Mouse (Mus musculus) A20 (cell line): ENCODE results near the gene Spata13.

Source experiments
- DNase-seq: peaks from one replicate; pipeline ENCODE4 v3.0.0-alpha.2; 2011; ENCODE audit warnings: low read depth, low spot score

Spata13 gene

DNA sequence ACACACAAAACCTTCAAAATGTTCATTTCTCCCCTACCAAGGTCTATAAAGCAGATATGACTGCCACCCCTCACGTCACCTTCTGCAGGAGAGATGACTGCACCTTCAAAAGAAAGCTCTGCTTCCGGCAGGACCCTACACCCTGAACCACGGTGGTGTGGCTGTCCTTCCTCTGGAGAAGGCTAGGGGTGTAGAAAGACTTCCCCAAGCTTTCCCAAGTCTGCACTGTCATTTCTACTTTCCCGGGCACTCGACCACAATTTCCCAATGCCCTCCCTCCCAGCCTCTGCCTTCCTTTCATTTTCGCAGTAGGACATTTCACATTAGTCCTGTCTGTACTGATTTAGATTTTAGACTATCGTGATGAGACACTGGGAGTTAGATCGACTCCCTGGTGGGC, 149.4 kb downstream of the Spata13 start:
- DNase-seq: peak; percentile 33

DNA sequence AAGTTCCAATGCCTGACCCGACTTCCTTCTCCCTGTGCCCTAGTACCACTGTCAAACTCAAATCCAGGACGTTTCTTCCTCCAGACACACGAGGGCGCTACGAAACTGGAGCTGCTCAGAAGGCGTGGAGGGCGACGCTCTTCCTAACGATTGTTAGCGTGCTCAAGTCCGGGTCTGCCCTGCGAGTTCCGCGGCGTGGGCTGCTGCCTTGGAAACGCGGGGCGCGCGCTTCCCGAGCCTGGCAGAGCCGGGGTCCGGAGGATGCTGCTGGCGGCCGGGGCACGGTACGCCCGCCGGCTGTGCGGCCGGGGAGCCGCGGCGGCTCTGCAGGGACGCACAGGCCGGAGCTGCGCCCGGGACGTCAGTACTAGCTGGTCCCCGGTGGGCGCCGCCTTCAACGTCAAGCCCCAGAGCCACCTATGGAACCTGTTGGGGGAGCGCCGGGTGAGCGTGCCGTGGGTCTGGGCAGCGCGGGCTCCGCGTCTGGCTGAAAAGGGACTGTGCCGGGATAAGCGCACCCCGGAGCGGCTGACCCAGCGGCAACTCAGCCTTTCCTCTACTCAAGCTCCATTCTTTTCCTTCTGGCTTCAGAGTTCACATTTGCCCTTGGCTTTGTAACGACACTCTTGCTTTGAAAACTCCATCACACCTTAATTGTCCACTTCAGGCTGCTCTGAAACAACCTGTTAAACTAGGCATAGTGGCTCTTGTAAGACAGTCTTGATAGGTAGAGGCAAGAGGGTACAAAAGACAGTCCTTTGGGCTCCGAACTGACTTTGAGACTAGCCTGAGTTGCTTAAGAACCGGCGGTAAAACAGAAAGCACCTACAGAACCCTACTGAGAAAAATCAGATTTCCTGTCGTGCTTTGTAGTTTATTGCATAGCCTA, 150.9 kb downstream of the Spata13 start, which contains the start of gene Mipep:
Mipep (plus strand) TSS at position 147 of the 889 bp plus-strand sequence.
- DNase-seq: peak; percentile 94

DNA sequence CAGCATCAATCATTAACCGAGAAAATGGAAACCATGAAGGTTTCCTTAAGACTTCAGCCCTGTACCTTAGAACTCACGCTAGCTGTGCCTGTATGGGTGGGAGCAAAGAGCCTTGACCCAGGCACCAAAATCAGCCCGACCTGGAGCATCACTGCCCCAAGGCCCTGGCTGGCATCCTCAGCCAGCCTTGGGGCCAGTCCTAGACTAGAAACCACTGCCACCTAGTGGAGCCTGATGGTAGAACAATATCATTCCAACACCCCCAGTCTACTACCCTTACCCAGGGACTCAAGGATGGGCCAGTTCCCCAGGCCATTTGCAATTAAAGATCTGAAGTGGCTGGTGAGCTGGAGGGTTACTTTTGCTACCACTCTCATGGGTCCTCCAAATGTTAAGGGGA, 156.3 kb downstream of the Spata13 start:
- DNase-seq: peak; percentile 61

DNA sequence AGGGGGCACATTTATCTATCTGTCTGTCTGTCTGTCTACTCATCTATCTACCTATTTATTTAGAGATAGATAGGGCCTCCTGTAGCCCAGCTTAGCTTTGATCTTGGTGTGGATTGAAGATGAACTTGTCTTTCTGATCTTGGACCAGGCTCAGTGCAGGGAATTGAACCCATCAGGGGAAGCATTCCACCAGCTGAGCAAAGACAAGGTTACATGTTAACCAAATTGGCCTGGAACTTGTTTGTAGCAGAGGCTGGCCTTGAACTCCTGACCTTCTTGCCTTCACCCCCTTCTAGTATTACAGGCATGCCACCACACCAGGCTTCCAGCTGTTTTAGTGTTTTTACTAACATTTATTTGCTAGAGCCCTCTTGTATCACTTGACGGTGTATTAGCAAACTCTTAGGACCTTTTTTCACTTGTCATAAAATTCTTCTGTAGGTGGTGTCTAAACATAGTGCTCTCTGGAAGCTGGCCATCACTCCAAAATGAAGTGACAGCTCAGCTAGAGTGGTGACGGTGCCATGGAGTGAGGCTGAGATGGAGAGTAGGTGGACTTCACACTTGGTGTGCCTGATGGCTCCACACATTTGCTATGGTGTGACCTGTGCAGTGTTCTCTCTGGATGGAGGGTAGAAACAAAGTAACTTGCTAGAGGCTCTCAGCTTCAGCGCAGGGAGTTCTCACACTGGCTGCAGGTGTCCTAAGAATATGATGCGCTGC, 163.0 kb downstream of the Spata13 start:
- no peak for DNase-seq

DNA sequence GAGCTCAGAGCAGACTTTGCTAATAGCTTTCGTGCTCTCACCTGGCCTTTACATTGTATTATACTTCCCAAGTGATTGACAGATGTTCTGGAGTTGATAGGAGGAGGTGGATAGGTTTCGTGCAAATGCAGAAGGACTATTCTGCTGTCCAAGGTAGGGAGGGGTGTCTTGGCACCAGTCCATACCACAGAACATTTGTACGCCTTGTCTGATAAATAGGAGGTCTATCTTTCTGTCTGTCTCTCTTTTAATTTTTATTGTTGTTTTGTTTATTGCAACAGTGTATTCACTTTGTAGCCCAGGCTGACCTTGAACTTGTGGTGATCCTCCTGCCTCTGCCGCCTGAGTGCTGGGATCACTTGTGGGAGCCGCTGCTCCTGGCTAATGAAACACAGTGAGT, 163.8 kb downstream of the Spata13 start:
- DNase-seq: no peak

DNA sequence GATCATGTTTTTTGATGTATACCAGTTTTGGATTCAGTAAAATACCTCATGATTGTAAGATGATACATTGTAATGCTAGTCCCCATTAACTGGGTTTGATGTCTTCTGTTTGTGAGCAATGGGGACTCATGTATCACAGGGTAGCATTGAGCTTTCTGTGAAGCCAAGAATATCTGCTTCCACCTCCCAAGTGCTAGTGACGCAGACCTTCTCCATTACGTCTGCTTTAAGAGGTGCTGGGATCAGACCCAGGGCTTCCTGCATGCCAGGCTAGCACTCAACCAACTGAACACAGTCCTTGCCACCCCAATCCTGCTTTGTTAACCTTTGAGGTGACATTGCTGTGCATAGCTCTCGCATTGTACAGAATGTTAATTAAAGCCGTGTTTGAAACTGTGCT, 164.9 kb downstream of the Spata13 start:
- no peak for DNase-seq

DNA sequence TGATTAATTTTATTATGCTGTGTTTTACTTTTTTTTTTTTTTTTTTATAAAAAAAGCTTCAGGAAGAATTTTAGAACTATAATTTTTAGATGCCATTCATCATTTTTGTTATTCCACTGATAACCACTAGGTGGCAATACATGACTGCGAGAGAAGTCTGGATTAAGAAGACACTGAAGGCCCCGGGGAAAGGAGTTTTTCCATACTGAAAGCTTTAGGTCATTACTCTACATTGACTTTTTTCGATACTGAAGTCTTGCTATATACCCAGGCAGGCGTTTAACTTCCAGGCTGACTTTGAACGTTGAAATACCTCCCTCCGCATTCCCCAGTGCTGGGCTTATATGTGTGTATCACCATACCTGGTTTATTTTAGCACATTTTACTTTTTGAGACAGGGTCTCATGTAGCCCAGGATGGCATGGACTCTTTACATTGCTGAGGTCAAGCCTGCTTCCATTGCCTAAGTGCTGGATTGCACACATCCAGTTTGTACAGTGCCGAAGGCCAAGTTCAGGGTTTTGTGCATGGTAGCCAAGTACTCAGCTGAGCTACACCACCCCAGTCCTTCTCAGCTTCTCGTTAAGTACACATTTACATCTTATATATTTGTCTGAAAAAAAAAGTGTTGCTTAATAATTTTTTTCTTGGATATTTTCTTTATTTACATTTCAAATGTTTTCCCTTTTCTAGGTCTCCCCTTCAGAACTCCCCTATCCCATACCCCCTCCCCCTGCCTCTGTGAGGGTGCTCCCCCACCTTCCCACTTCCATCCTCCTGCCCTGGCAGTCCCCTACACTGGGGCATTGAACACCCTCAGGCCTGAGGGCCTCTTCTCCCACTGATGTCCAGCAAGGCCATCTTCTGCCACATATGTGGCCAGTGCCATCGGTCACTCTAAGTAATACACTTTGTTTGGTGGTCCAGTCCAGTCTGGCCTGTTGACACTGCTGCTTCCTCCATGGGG, 166.2 kb downstream of the Spata13 start:
- DNase-seq: peak; percentile 50

DNA sequence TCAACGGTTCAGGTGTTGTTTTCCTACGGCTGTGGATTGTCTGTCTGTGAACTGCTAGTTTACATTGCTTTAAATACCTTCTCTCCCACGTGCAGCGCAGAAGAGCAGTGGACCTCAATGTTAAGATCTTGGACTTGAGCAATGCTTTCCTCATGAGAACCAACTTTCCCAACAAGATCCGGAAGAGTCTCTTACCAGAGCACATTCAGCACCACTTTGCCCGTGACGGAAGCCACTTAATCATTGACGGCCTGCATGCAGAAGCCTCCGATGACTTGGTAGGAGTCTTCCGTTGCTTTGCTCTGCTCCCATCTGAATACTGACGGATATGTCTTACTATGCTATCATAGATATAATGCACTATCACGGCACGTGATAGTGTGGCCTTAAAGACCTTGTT, 168.2 kb downstream of the Spata13 start:
- DNase-seq: no peak

DNA sequence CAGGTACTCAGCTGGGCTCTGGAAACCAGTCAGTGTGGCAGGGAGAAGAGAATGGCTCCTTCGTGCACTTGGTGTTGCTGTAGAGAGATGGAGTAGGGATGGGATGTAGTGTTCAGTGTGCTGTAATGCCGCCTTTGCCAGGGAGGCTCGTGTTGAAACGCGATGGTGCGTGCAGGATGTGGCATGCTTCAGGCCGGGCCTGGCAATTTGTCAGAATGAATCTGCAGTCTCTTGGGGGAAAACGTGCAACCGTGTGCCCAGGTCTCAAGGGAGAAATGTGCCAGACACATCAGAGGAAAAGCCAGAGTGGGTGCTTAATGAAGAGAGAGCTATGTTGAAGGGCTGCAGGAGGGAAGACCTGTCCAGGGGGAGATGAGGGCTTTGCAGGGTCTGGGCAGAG, 171.2 kb downstream of the Spata13 start:
- DNase-seq: no peak

DNA sequence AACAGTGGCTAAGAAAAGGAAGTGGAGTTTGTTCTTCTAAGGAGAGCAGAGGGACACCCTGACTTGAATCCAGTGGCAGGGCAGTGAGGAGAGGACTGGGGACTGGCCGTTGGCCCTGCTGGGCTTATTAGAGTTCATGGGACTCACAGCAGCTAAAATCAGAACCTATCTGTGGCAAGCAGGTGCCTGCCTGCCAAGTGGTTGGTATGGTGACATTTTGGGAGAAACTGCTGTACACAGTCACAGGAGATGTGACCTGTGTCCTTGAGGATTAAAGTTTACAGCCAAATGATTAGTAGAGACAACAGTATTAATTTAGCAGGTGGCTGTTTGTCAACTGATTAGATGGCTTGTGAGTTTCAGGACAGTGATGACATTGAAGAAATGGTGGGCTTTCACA, 172.1 kb downstream of the Spata13 start:
- DNase-seq: no peak

DNA sequence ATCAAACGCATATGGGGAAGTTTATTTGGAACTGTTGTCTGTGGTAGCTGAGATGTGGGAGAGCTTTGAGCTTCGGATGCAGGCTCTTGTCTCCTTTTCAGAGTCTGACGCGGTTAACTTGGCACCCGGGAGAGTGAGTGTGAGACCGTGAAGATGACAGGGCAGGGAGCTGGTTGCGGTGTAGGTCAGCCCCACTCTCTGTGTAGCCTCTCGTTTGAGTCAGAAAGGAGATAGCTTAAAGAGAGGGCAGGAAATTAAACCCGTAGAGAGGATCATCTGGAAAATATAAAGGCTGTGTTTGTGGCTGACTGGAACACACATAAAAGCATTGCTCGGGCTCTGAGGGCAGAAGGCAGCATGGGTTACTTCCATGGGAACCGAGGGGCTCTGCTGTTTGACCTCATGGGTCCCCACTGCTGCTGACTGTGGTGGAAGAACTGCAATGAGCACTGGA, 173.1 kb downstream of the Spata13 start:
- DNase-seq: no peak

DNA sequence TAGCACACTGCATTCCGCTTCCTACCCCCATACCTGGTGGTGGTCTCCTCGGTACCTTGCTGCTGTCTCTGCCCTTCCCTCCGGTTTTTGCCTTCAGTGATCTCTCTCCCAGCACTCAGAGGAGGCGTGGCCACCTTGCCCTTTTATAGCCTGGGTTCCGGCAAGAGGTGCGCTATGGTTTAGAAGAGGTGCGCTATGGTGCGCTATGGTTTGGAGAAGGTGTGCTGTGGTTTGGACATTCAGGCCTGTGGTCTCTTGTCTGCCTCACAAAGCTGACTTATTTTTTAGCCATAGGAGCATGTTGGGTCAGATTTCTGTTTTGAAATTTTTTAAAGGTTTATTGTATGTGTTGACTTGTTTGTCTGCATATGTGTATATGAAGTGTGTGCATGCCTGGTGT, 176.1 kb downstream of the Spata13 start:
- no peak for DNase-seq

DNA sequence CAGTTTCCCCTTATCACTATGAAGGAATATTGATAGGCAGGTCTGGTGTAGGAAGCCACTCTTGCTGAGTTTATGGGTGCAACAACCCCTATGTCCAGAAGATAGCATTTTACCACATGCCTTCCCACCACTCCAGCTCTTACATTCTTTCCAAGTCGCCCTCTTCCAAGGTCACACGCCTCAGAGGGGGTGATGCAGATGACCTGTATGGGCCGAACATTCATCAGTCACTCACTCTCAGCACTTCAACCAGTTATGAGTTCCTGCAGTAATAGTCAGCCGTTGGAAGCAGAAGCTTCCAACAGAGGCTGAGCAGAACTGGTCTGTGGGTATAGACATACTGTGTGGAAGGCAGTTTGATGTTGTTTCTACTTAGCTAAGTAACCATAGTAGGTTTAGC, 177.7 kb downstream of the Spata13 start:
- no peak for DNase-seq
